Mouse (Mus musculus) ovary, postnatal 36 days (tissue): Measurements from ENCODE around the gene Patj.

Source experiments
- DNase-seq: peaks from one replicate; pipeline ENCODE4 v3.0.0; 2022; ENCODE audit warnings: low spot score, mixed read lengths

Gene Patj

DNA sequence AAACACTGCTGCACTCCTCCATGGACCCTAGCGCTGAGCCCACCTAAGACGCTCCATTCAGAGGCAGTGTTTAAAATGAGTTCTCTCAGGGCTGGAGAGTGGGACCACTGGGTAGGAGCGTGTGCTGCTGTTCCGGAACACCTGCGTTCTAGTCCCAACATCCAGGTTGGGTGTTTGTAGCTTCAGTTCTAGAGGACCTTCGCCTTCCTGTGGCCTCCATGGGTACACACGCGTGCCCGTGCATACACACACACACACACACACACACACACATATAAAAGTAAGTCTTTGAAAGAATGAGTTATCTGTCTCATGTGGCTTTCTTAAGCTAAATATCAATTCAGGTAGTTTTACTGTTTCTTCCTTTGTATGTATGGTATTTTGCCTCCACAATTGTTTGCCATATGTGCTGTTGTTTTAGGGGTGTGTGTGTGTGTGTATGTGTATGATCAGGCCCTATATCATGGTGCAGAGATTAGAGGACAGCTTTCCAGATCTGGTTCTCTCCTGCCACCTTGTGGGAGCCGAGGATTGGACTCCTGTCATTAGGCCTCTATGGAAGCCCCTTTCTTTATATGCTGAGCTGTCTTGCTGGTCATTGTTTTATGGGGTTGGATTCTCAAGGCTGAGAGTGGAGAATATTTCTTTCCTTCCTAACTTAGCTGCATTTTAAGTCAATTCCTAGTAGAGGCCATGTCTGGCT, 49.0 kb downstream of the Patj start:
- DNase-seq: peak; percentile 33

DNA sequence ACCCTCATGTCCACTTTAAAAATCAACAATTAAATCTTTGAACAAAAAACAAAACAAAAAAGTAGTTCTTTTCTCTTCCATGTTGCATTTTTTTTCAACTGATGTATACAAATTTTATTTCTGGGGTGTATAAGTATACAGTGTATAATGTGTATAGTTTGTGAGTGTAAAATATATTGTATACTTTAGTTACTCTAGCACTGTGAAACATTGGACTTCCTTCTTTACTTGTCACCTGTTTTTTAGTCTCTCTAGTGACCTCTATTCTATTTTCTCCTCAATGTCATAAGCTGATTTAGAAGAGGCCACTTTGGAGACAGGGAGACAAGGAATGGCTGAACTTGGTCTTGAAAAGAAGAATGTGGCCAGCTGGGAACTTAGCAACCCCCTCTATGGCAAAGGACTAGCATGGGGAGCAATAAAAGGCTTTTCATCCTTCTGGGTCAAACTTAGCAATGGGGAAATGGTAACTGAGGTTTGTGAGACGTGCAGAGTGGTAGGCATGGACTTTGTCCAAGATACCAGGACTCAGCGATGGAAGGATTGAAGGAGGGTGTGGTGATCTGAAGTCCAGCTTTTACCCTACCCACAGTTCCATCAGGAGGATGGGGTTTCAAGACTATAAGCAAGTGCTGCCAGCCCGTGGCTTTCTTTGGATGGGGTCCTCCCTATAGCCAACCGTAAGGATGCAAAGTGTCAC, 54.1 kb downstream of the Patj start:
- DNase-seq: no peak

DNA sequence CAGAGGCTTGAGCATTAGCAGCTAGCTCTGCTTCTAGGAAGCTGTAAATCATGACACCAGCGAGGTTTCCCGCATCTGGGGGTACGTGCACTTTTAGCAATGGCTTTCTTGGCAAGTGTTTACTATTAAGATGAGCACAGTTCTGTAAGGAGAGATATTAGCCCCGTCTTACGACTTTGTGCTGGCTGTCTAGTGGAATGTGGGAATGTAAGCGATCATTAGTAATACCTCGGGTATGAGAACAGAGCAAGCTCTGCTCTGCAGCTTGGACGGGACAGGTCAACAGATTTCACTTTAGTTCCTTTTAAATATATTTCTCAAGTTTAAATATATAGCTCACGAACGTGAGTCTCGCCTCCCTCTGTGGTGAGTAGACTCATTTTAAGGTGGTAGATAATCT, 54.7 kb downstream of the Patj start:
- DNase-seq: no peak

DNA sequence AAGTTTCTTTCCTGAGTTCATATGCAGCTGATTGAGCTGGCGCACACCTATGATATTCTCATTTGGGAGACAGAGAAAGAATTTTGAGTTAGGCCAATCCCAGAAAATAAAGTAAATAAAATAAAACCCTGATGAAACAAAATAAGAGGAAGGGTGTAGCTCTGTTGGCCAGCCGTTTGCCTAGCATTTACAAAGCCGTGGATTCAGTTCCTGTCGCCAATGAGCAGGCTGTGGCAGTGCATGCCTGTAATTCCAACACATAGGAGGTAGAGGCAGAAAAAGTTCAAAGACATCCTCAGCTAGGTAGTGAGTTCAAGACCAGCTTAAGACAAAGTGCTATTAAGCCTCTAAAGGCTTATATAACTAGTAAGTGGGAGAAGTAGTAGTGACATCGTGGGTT, 55.2 kb downstream of the Patj start:
- no peak for DNase-seq

DNA sequence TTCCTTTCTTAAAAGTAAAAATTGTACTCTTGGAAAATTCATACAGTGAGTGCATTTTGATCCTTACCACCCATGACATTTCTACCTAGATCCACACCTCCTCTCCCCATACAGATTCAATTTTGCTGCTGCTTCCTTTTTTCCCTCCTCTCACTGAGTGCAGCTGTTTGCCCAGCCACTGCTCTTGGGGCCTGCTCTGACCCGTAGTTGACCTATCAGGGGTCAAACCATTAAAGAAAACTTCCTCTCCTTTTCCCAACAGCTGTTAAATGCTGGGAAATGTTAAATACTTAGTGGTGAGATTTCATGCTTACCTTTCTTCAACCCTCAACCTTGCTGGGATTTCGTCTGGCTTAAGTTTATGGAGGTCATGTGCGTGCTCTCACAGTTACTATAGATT, 55.7 kb downstream of the Patj start:
- DNase-seq: no peak

DNA sequence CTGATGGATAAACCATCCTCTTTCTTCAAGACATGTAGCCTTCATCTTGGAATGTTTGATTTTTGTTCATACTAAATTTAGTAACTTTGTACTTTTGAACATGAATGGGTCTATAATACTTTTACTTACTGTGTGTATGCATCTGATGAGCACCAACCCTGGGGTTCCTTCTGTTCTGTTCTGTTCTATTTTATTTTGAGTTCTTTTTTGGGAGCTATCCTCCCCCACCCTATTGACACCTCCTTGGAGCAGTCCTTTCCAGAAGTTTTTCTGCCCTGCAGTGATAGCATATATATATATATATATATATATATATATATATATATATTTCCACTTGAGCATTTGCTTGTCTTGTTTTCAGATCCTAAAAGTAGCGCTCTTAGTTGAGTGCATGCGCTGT, 57.1 kb downstream of the Patj start:
- no peak for DNase-seq

DNA sequence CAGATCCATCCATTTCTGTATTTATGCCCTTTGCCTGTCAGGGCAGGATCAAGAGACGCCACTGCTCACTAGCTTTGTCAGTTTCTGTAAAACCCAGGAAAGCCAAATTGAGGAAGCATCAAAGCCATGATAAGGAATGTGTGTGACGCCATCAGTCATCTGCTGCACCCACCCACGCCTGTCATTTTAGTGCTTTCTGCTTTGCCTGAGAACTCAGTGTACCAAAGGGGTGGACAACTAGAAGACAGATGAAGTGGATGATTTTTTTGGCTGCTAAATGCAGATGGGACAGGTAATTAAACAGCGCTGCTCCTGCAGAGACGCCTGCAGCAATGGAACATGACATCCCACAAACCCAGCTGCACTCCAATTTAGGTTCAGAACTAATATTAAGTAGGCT, 57.6 kb downstream of the Patj start:
- no peak for DNase-seq

DNA sequence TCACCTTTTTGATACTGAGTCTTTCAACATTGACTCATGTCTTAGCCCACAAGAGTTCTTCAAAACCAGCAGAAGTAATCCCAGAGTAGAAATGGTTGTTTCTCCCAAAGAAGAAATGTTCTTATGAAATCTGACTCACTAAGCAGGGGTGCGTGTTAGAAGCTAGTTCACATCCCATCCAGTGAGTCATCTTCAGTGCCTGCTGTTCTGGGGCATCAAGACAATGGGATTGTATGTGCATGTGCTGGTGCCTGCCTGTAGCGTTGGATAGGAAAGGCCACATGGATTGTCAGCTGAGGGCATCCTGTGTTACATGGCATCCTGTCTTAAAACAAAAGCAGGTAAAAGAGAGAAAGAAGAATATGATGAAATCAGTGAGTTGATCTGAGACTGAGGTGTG, 59.8 kb downstream of the Patj start:
- DNase-seq: no peak

DNA sequence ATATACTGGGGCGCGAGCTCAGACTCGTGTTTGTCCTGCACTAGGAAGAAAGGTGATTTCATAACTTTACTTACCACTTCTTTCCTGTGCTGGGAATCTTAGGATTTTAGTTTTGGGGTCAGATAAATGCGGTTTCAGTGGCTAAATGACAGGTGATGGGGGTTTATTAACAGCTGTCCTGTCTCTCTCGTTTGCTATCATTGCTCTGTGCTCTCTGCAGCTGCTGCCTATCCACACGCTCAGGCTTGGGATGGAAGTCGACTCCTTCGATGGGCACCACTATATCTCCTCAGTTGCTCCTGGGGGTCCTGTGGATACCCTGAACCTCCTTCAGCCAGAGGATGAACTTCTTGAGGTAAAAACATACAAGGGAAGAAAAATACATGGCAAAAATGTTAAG, 60.3 kb downstream of the Patj start:
- DNase-seq: no peak

DNA sequence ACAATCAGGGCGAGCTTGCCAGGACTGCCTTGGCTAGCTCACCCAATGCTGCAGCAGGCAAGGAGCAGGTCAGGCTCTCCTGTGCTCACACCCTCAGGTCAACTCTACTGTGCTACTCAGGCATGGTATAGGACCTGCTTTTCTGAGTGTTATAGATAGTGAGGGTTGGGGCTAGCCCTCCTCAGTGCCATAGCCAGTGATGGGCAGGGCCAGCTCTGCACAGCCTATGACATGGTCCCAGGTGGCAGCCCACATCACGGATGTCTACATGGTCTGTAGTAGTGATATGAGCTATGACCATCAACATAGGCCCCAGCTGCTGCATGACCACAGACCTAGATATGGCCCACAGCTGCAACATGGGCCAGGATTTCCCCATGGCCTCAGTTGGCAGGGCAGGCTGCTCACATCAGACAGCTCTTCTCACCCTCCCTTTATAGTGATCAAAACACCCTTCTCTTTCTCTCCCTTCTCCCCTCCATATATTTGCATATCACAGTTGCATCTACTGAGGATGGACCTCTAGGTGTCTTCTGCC, 66.3 kb downstream of the Patj start:
- no peak for DNase-seq

DNA sequence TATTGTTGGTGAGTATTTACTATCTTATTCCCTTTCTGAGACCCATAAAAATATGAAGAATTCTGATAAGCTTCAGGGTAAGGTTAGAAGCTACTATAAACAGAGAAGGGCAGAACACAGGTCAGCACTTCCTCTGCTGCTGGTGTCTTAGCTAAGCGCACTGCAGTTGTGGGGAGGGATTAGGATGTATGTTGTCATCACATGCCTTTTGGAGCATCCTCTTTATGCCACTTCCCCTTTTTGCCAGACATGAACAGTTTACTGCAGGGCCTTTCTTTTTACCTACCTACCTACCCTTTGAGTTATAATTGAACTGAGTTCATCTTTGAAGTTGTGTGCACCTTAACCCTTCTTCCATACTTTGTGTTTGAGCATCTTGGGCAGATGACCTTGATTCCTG, 69.9 kb downstream of the Patj start:
- DNase-seq: no peak

DNA sequence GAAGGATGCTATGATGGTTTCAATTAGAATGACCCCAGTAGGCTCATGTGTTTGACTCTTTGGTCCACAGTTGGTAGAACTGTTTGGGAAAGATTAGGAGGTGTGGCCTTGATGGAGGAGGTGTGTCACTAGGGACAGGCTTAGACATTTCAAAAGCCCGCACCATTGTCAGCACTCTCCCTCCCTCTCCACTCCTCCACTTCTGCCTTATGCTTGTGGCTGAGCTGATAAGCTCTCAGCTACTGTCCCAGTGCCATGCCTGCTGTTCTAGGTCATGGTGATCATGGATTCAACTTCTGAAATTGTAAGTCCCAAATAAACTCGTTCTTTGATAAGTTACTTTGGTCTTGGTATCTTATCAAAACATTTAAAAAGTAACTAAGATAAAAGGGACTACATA, 70.3 kb downstream of the Patj start:
- DNase-seq: no peak

DNA sequence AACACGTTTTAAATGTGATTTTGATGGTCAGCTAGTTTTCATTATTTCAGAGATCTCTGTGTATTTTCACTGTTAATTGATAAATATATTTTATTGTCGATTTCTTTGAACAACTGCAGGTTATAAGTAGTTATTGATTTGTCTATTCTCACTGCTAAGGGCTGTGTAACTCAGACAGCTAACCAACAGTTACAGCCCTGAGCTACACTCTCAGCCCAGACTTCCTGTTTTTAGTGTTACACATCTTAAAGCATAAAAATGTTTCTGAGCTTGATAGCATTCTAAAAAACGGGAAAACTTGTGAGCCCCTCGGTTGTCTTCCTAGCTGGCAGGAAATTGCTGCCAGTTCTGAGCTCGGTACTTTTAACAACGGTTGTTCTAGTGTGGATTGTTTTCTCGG, 75.8 kb downstream of the Patj start:
- no peak for DNase-seq

DNA sequence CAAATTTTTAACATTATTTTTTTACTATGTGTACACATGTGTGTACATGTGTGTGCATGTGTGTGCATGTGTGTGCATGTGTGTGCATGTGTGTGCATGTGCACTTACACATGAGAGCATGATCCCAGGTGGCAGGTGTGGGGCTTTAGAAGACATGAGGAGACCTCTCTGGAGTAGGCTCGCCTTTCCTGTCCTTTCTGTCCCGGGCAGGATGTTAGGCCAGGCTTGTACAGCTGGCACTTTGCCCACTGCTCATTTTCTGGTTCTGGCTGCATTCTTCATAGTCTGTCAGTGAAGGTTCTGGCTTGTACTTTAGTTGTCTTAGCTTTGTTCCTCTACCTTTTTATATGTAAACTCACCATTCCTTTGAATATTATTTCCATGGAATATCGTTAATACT, 77.9 kb downstream of the Patj start:
- DNase-seq: no peak

DNA sequence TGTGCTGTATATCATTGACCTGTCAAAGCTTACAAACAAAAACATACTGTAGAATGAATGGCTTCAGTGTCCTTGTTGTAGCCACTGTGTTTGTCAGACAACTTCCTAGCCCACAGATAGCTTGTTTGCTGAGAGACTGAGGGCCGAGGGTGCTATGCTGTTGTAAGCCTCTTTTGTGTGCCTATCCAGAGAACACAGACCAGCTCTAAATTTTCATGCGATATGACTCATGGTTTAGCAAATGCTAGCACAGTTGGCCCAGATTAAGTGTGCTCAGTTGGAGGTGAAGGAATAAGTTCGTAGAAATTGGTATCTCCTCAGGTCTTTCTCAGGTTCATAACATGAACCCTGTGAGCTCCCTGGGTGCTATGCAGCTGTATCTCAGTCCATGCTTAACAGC, 82.4 kb downstream of the Patj start:
- DNase-seq: no peak

DNA sequence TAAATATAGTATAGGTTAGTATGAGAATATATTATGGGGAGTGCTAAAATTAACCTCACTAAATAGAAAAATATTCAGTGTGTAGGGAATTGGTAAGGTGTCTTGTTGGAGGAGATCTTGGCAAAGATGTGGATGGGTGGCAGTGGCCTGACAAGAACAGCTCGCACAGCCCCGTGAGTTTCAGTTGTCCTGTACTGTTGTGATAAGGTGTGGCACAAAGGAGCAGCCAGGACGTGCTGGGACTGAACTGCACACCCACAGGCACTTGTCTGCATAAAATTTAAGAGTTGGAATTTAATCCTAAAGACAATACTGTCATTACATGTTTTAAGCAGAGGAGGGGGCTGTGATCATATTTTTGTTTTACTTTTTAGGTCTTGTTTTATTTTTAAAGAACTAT, 90.9 kb downstream of the Patj start:
- no peak for DNase-seq

DNA sequence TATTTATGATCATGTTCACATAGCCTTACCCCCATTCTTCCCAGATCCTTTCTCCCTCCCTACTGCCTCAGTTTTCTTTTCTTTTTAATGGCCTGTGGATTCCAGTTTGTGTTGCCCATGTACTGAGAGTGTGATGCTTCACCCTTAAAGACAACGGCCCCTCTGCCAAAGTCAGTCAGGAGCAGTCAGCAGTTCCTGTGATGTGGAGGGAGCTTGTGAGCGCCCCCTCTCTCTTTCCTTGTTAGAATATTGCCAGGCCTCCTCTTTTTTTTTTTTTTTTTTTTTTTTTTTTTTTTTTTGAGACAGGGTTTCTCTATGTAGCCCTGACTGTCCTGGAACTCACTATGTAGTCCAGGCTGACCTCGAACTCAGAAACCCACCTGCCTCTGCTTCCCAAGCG, 91.3 kb downstream of the Patj start:
- DNase-seq: no peak

DNA sequence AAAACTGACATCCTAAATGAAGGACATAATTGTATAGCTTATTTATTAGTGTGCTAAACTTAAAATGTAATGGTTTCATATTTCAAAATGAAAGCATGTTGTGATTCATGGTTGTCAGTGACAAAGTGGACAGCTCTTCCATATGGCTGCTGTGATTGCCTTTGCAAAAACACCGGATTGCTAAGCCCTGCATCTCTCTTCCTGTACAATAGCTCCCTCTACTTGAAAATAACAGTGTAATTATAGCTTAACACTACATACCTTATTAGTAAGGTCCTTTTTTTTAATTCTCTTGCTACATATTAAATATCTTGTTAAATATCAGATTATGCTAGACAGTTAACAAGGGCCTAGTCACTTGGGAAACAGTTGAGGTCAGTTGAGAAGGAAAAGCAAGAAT, 93.8 kb downstream of the Patj start:
- DNase-seq: no peak

DNA sequence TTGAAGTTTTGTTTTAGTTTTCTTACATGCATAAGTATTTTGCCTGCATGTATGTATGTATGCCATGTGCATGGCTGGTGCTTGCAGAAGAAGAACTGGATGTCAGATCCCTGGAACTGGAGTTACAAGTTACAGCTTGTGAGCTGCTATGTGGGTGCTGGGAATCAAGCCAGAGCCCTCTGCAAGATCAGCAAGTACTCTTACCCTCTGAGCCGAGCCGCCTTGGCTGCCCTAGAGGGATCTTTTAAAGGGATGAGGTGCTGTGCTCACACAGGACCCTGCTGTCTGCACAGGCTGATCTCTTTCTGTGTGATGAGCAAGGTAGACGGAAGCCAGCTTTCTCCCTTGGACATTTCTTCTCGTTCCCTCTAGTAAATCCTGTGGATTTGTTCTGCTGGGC, 102.8 kb downstream of the Patj start:
- DNase-seq: no peak

DNA sequence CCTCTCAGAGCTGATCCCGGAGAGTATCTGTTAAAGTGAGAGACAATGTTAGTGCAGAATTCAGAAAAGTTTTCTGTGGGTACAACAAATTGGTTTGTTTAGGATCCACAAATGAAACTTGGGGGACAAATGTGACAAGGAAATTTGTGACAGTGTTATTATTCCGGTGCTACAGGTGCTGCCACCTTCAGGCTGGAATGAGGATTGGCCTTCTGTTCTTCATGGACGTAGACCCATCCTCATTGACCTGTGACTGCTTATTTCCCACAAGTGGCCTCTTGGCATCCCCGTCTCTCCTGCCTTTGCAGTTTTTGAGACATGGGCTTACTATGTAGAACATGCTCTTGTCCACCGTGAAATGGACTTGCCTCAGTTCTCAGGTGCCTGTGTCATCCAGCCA, 104.6 kb downstream of the Patj start:
- no peak for DNase-seq

DNA sequence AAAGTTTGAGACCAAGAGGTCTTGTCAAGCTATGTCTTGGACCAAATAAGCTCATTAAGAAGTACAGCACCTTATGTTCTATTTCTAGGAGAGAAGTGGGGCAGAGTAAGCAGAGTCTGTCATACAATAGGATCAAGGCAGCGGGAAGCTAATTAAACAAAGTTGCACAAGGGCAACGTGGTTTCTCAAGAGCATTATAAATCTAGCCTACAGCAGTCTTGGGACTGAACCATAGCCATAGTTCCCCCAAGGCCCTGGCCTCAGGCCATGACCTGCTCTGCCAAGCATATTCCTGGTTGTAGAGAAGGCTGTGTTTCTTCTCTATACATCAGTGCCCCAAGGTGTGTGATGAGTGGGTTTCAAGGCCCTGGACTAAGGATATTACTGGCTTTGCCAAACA, 105.3 kb downstream of the Patj start:
- peak; percentile 35 for DNase-seq

DNA sequence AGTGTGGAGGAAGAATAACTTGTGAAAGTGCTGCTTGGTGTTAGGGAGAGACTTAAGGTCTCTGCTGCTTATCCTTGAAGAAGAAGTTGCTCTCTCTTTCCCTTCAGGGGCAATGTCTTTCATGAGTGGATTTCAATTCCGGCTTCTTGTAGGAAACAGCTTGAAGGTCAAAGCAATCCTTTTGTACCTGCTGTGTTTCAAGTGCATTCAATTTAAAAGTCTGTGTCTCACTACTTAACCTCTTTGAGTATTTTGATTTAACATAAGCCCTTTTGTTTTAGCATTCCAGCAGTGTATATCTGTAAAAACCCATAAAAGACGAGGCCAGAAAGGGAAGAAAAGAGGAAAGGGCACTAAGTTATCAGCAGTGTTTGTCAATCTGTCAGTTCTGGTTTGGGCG, 109.2 kb downstream of the Patj start:
- no peak for DNase-seq

DNA sequence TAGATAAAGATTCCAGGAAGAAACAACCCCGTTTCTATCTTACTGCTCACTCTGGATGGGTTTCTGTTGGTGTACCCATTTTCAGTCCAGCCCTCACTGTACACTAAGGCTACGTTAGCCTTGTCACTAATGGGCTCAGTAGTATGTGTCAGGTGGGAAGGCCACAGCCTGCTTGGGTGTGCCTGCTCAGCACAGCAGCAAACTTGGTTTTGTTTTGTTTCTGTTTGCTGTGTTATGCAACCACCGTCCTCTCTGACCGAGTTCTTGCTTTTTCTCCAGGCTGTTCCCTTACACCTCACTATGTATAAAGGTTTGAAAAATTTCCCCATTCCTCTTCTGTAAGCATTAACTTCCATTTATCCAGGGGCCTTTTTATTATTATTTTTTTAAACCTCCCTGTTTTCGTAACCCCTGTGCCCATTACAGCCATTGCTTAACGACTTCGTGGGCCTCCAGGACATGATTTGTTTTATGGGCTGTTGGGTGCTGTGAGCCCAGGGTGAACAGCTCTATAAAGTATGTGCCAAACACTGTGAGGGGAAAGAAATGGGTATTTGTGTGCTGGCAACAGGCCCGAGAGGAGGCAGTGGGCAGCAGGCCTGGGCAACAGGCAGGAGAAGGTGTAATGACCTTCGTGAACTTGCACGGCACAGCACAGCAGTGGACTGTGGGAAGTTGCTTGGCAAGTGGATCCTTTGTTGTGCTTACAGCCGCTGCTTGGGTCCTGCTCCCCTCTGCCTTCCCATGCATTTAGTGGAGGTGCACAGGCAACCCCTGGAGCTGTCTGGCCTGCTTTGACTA, 113.1 kb downstream of the Patj start:
- DNase-seq: peak; percentile 29
